Mouse (Mus musculus): ENCODE data around the gene Pnpla7.

DNA sequence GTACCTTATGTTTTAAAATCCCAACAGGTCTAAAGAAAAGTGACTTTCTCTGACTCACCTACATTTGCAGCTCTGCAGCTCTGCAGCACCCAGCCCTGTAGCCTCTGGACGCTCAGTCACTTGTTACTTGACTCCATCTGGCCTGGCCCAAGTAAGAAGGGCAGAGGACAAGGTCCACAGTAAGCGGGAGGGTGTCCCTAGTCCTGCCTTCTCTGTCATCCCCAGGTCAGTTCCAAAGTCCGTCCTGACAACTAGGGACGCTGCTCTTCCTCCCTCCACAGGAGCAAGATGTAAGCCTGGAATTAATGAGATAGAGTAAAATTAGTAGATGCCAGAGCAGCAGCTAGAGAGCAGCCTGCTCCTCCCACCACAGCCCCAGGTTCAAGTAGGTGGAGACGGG lies 104.2 kb downstream of the Pnpla7 start, which contains the start of gene Entpd8:
- TF ChIP-seq POLR2A (IDR thresholded peaks at IDR 0.05; ENCODE audit: low read depth, low read length) (peak; percentile 61; the same call in 1 of the 2 replicates), CTCF (IDR thresholded peaks at IDR 0.05; ENCODE audit: extremely low read depth, insufficient read length, insufficient replicate concordance, low read depth, low read length) (no peak)
